Mouse (Mus musculus) MEL (cell line): ENCODE measurements at regions not wholly inside any gene's neighbourhood (a gene's known extent, or its start where the extent isn't known, plus 50 kb on each side); places are given as distances from the start of the nearest gene placed in this dataset.

Source experiments
- DNase-seq: peaks from one replicate; pipeline ENCODE4 v3.0.0; 2011; ENCODE audit warnings: low read depth, low spot score
- H3K27ac ChIP-seq: 2 replicates; pipeline ENCODE4 v1.5.1; 2012; ENCODE audit warnings: low read depth, mild to moderate bottlenecking, control low read depth, low read length, moderate library complexity; ENCODE audit not compliant: control insufficient read depth
- H3K27me3 ChIP-seq, 2 experiments: fragments of 150-350 bp in 1 of 2; sonication (generic) in 1 of 2; 2 replicates each; pipeline ENCODE4 v1.6.1; 2012; ENCODE audit warnings: low read length in 2 of 2, mild to moderate bottlenecking in 2 of 2, improper control_type of control experiment in 1 of 2, moderate library complexity in 1 of 2; ENCODE audit not compliant: insufficient read depth in 2 of 2, control insufficient read depth in 1 of 2
- H3K36me3 ChIP-seq, 2 experiments: 2 replicates each; pipeline ENCODE4 v1.6.1; 2012 to 2014; ENCODE audit warnings: low read length in 2 of 2, improper control_type of control experiment in 1 of 2, inconsistent platforms in 1 of 2, mild to moderate bottlenecking in 1 of 2; ENCODE audit not compliant: insufficient read depth in 2 of 2, control insufficient read depth in 1 of 2
- H3K4me1 ChIP-seq, 2 experiments: fragments of 150-350 bp in 1 of 2; sonication (generic) in 1 of 2; 2 replicates each; pipeline ENCODE4 v1.6.1; 2012; ENCODE audit warnings: low read length in 2 of 2, improper control_type of control experiment in 1 of 2, mild to moderate bottlenecking in 1 of 2; ENCODE audit not compliant: insufficient read depth in 2 of 2, control insufficient read depth in 1 of 2
- H3K4me3 ChIP-seq, 2 experiments: fragments of 150-350 bp in 1 of 2; sonication (generic) in 1 of 2; 2 replicates each; pipeline ENCODE4 v1.5.1; 2012; ENCODE audit warnings: low read depth in 2 of 2, low read length in 2 of 2, mild to moderate bottlenecking in 2 of 2, moderate library complexity in 2 of 2, control low read depth in 1 of 2, improper control_type of control experiment in 1 of 2; ENCODE audit not compliant: control insufficient read depth in 1 of 2, insufficient read depth in 1 of 2
- H3K79me2 ChIP-seq: 2 replicates; pipeline ENCODE4 v1.6.1; 2012; ENCODE audit warnings: mild to moderate bottlenecking, low read length, moderate library complexity; ENCODE audit not compliant: control insufficient read depth, poor library complexity, insufficient read depth
- H3K9ac ChIP-seq: 2 replicates; pipeline ENCODE4 v1.6.1; 2012; ENCODE audit warnings: low read depth, mild to moderate bottlenecking, control low read depth, low read length, moderate library complexity; ENCODE audit not compliant: control insufficient read depth, poor library complexity, severe bottlenecking
- H3K9me3 ChIP-seq: fragments of 150-350 bp; sonication (generic); replicated peaks from 2 replicates; pipeline ENCODE4 v1.6.1; 2012; ENCODE audit warnings: mild to moderate bottlenecking, low read length, improper control_type of control experiment, moderate library complexity; ENCODE audit not compliant: insufficient read depth
- BHLHE40 ChIP-seq: IDR thresholded peaks from 2 replicates; pipeline ENCODE4 v1.6.1; 2012; ENCODE audit warnings: low read depth, mild to moderate bottlenecking, inconsistent platforms, low read length, improper control_type of control experiment, borderline replicate concordance
- CTCF ChIP-seq, 3 experiments: IDR thresholded peaks in 2 of 3; conservative IDR thresholded peaks in 1 of 3; 2 replicates each; pipeline ENCODE4 v1.5.1; 2011 to 2012; ENCODE audit warnings: low read length in 3 of 3, low read depth in 2 of 3, mild to moderate bottlenecking in 2 of 3, improper control_type of control experiment in 1 of 3, inconsistent platforms in 1 of 3, mixed read lengths in 1 of 3, moderate library complexity in 1 of 3; ENCODE audit not compliant: control insufficient read depth in 1 of 3, insufficient read depth in 1 of 3, poor library complexity in 1 of 3, severe bottlenecking in 1 of 3
- ELF1 ChIP-seq: IDR thresholded peaks from 2 replicates; pipeline ENCODE4 v1.6.1; 2014; ENCODE audit warnings: low read depth, mild to moderate bottlenecking, inconsistent platforms, low read length, improper control_type of control experiment, moderate library complexity
- EP300 ChIP-seq, 2 experiments: IDR thresholded peaks; 2 replicates each; pipeline ENCODE4 v1.6.1; 2011; ENCODE audit warnings: improper control_type of control experiment in 2 of 2, low read length in 2 of 2, low read depth in 1 of 2, mild to moderate bottlenecking in 1 of 2
- ETS1 ChIP-seq: IDR thresholded peaks from 2 replicates; pipeline ENCODE4 v1.6.1; 2012; ENCODE audit warnings: low read depth, mild to moderate bottlenecking, inconsistent platforms, low read length, improper control_type of control experiment, moderate library complexity
- GATA1 ChIP-seq: IDR thresholded peaks from 2 replicates; pipeline ENCODE4 v1.6.1; 2011; ENCODE audit warnings: low read depth, low read length, improper control_type of control experiment
- HCFC1 ChIP-seq: IDR thresholded peaks from 2 replicates; pipeline ENCODE4 v1.6.1; 2012; ENCODE audit warnings: low read depth, mild to moderate bottlenecking, inconsistent platforms, low read length, improper control_type of control experiment, moderate library complexity
- KAT2A ChIP-seq: conservative IDR thresholded peaks from 2 replicates; pipeline ENCODE4 v1.6.1; 2012; ENCODE audit warnings: low read depth, low read length, improper control_type of control experiment, inconsistent platforms
- MXI1 ChIP-seq: IDR thresholded peaks from 2 replicates; pipeline ENCODE4 v1.6.1; 2011; ENCODE audit warnings: mild to moderate bottlenecking, low read depth, low read length, improper control_type of control experiment
- MYB ChIP-seq: IDR thresholded peaks from 2 replicates; pipeline ENCODE4 v1.6.1; 2011; ENCODE audit warnings: mild to moderate bottlenecking, low read depth, low read length, improper control_type of control experiment
- MYC ChIP-seq: IDR thresholded peaks from 2 replicates; pipeline ENCODE4 v1.6.1; 2011; ENCODE audit warnings: low read depth, mild to moderate bottlenecking, low read length, improper control_type of control experiment, moderate library complexity
- NELFE ChIP-seq: IDR thresholded peaks from 2 replicates; pipeline ENCODE4 v1.6.1; 2011; ENCODE audit warnings: low read depth, low read length, improper control_type of control experiment
- NRF1 ChIP-seq: IDR thresholded peaks from 2 replicates; pipeline ENCODE4 v1.6.1; 2014; ENCODE audit warnings: low read depth, mild to moderate bottlenecking, inconsistent platforms, low read length, improper control_type of control experiment, moderate library complexity; ENCODE audit not compliant: poor library complexity, insufficient read depth, severe bottlenecking
- POLR2A ChIP-seq, 2 experiments: IDR thresholded peaks; 2 replicates each; pipeline ENCODE4 v1.6.1; 2011 to 2012; ENCODE audit warnings: low read length in 2 of 2, mild to moderate bottlenecking in 2 of 2, control low read depth in 1 of 2, improper control_type of control experiment in 1 of 2, low read depth in 1 of 2, moderate library complexity in 1 of 2; ENCODE audit not compliant: control insufficient read depth in 1 of 2, insufficient read depth in 1 of 2, poor library complexity in 1 of 2
- POLR2AphosphoS2 ChIP-seq: IDR thresholded peaks from 2 replicates; pipeline ENCODE4 v1.6.1; 2011; ENCODE audit warnings: low read length, improper control_type of control experiment
- POLR2AphosphoS5 ChIP-seq: IDR thresholded peaks from 2 replicates; pipeline ENCODE4 v1.6.1; 2012; ENCODE audit warnings: low read depth, borderline replicate concordance, mild to moderate bottlenecking, inconsistent platforms, low read length, moderate library complexity, mixed read lengths
- RAD21 ChIP-seq: IDR thresholded peaks from 2 replicates; pipeline ENCODE4 v1.6.1; 2011; ENCODE audit warnings: mild to moderate bottlenecking, low read depth, low read length, improper control_type of control experiment
- RCOR1 ChIP-seq: IDR thresholded peaks from 2 replicates; pipeline ENCODE4 v1.6.1; 2012; ENCODE audit warnings: low read depth, mild to moderate bottlenecking, inconsistent platforms, low read length, improper control_type of control experiment
- SMC3 ChIP-seq: IDR thresholded peaks from 2 replicates; pipeline ENCODE4 v1.6.1; 2011; ENCODE audit warnings: low read depth, low read length, improper control_type of control experiment
- TAL1 ChIP-seq: IDR thresholded peaks from 2 replicates; pipeline ENCODE4 v1.6.1; 2012; ENCODE audit warnings: mild to moderate bottlenecking, inconsistent platforms, low read length, moderate library complexity, mixed read lengths
- UBTF ChIP-seq: IDR thresholded peaks from 2 replicates; pipeline ENCODE4 v1.6.1; 2012; ENCODE audit warnings: low read depth, mild to moderate bottlenecking, inconsistent platforms, low read length, improper control_type of control experiment, moderate library complexity, borderline replicate concordance; ENCODE audit not compliant: insufficient read depth
- USF2 ChIP-seq, 2 experiments: IDR thresholded peaks; 2 replicates each; pipeline ENCODE4 v1.6.1; 2011 to 2012; ENCODE audit warnings: improper control_type of control experiment in 2 of 2, low read length in 2 of 2, borderline replicate concordance in 1 of 2, inconsistent platforms in 1 of 2, low read depth in 1 of 2, mild to moderate bottlenecking in 1 of 2; ENCODE audit not compliant: insufficient read depth in 1 of 2
- ZC3H11A ChIP-seq: IDR thresholded peaks from 2 replicates; pipeline ENCODE4 v1.6.1; 2012; ENCODE audit warnings: low read depth, mild to moderate bottlenecking, inconsistent platforms, low read length, improper control_type of control experiment
- ZKSCAN1 ChIP-seq: IDR thresholded peaks from 2 replicates; pipeline ENCODE4 v1.6.1; 2012; ENCODE audit warnings: low read depth, mild to moderate bottlenecking, inconsistent platforms, low read length, improper control_type of control experiment, moderate library complexity
- ZNF384 ChIP-seq: IDR thresholded peaks from 2 replicates; pipeline ENCODE4 v1.6.1; 2012; ENCODE audit warnings: low read depth, mild to moderate bottlenecking, inconsistent platforms, low read length, improper control_type of control experiment

DNA sequence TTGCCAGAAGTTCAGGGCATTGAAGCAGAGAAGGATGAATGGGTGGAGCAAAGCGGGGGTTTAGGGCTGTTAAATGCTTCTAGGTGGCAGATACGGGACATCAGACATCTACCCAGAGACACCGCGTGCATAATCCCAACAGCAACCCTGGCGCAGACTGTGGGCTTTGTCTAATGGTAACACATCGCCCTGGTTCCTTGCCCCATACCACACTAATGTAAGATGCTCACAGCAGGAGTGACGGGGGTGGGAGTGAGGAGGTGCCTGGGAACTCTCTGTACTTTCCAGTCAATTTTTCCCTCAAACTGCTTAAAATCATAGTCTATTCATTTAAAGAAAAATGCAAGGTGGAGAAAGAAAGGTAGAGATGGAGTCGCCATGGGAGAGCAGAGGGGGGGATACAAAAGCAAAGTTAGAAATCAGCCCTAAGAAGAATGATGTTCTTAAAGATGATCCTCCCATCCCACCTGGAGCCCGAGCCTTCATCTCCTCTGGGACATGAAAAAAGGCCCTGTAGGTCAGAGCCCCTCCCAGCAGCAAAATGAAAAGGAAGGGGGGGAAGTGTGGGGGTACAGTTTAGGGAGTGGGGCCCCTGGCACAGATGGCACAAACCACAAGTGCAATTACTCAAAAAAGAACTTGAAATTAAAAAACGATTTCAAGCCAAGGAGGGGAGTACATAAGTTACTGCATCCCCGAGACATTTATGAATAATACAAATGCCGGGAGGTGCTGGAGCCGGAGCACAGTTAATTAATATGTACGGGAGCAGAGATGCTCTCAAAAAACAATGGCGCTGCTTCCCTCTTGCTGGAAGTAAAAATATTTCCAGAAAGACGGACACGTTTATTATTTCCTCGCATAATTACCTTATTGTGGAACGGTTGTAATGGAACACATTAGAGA is 167.0 kb upstream of the Sdk2 start:
- no peaks in the 10 kb centered on the region for H3K79me2 ChIP-seq
- H3K36me3 ChIP-seq, result no peaks in the 10 kb centered on the region
- no peak for DNase-seq
- TF ChIP-seq MYB (no peak), USF2 (IDR thresholded peaks at IDR 0.05; ENCODE audit: borderline replicate concordance in 1 of 2, insufficient read depth in 1 of 2, low read depth in 1 of 2, low read length in 2 of 2) (no peak), GATA1 (no peak), POLR2AphosphoS2 (no peak), ETS1 (no peak), RCOR1 (no peak), HCFC1 (no peak), MXI1 (no peak), NELFE (no peak), RAD21 (no peak), SMC3 (no peak), CTCF (IDR thresholded peaks at IDR 0.05 in 2 of 3, conservative IDR thresholded peaks at IDR 0.05 in 1 of 3; ENCODE audit: control insufficient read depth in 1 of 3, insufficient read depth in 1 of 3, low read depth in 2 of 3, low read length in 3 of 3, poor library complexity in 1 of 3, severe bottlenecking in 1 of 3) (no peak), KAT2A (no peak), ZNF384 (no peak)
- TF ChIP-seq, all 39 proteins: peak for 0
- no peak overlapping the region for H3K9ac ChIP-seq
- 0 out of 2 replicates have a peak, but pooled peaks cover 2% of the 10 kb centered on the region for H3K9me3 ChIP-seq
- no peak overlapping the region for H3K4me3 ChIP-seq
- no peaks in the 10 kb centered on the region for H3K4me1 ChIP-seq
- no peak overlapping the region for H3K27ac ChIP-seq
- H3K27me3 ChIP-seq, result no peaks in the 10 kb centered on the region

GRCm38 (mm10) chr11:114231841-114232240 is 165.0 kb upstream of the Sdk2 start:
- DNase-seq, result no peak
- Histone ChIP-seq H3K27ac (no peak overlapping the region), H3K36me3 (no peaks in the 10 kb centered on the region), H3K9me3 (0 out of 2 replicates have a peak, but pooled peaks cover 2% of the 10 kb centered on the region), H3K79me2 (no peaks in the 10 kb centered on the region), H3K27me3 (no peaks in the 10 kb centered on the region), H3K9ac (no peak overlapping the region), H3K4me3 (no peak overlapping the region), H3K4me1 (no peaks in the 10 kb centered on the region)
- TF ChIP-seq BHLHE40 (no peak), TAL1 (no peak), MYC (no peak), EP300 (IDR thresholded peaks at IDR 0.05; ENCODE audit: low read depth in 1 of 2, low read length in 2 of 2) (no peak), USF2 (IDR thresholded peaks at IDR 0.05; ENCODE audit: borderline replicate concordance in 1 of 2, insufficient read depth in 1 of 2, low read depth in 1 of 2, low read length in 2 of 2) (no peak), POLR2A (IDR thresholded peaks at IDR 0.05; ENCODE audit: control insufficient read depth in 1 of 2, insufficient read depth in 1 of 2, low read depth in 1 of 2, low read length in 2 of 2, poor library complexity in 1 of 2) (no peak), KAT2A (no peak), ETS1 (no peak), ZC3H11A (no peak), ZNF384 (no peak), MYB (no peak), UBTF (no peak), NRF1 (no peak), ZKSCAN1 (no peak), POLR2AphosphoS5 (no peak), ELF1 (no peak), RAD21 (no peak), GATA1 (no peak), SMC3 (no peak)
